Mouse (Mus musculus): ENCODE data around the gene Coro1c. TPM values are rescaled to one million over a fixed set of nuclear protein-coding genes. Genes with fewer than 3 reads are reported as not detected.

Gene Coro1c
- total and polyA plus RNA-seq, 2 experiments from 2014 or later = 165 to 311 TPM

GRCm38 (mm10) chr5:113797149-113797882 lies 111.2 kb downstream of the Coro1c start:
- no peak overlapping the region for H3K4me2 ChIP-seq (ENCODE audit: low read depth, low read length, poor library complexity, severe bottlenecking)
- WGBS = 14% methylated on average over 19 of the region's 19 CpGs

GRCm38 (mm10) chr5:113796401-113797148 lies 112.0 kb downstream of the Coro1c start:
- H3K4me1 ChIP-seq (ENCODE audit: insufficient read depth, low read length) = no peaks in the 10 kb centered on the region
- no peak overlapping the region for H3K27ac ChIP-seq (ENCODE audit: low read depth, low read length)

More at GRCm38 (mm10) chr5:113797149-113797882, 111.2 kb downstream of the Coro1c start:
- no peaks in the 10 kb centered on the region for H3K27me3 ChIP-seq (ENCODE audit: insufficient read depth, low read length)
- H3K4me1 ChIP-seq (ENCODE audit: insufficient read depth, low read length) = no peaks in the 10 kb centered on the region
- no peaks in the 10 kb centered on the region for H3K36me3 ChIP-seq (ENCODE audit: insufficient read depth, low read length)
- H3K4me3 ChIP-seq (ENCODE audit: low read depth, low read length) = no peak overlapping the region
- no peak for TF ChIP-seq CTCF (IDR thresholded peaks at IDR 0.05)
- H3K9ac ChIP-seq (replicated peaks; ENCODE audit: low read length, poor library complexity, severe bottlenecking) = no peak overlapping the region
- no peak for DNase-seq (ENCODE audit: low spot score)
- no peaks in the 10 kb centered on the region for H3K9me3 ChIP-seq (ENCODE audit: low read length)
- no peak overlapping the region for H3K27ac ChIP-seq (ENCODE audit: low read depth, low read length)
- 0 out of 2 replicates have a peak, but pooled peaks have one; percentile 10 for ATAC-seq (ENCODE audit: low FRiP score)

More at GRCm38 (mm10) chr5:113796401-113797148, 112.0 kb downstream of the Coro1c start:
- WGBS = 10% methylated on average over 12 of the region's 13 CpGs
- DNase-seq (ENCODE audit: low spot score) (no peak), ATAC-seq (ENCODE audit: low FRiP score) (no peak)
- H3K9me3 ChIP-seq (ENCODE audit: low read length) = no peaks in the 10 kb centered on the region
- no peak overlapping the region for H3K4me2 ChIP-seq (ENCODE audit: low read depth, low read length, poor library complexity, severe bottlenecking)
- no peak overlapping the region for H3K4me3 ChIP-seq (ENCODE audit: low read depth, low read length)
- no peak overlapping the region for H3K9ac ChIP-seq (replicated peaks; ENCODE audit: low read length, poor library complexity, severe bottlenecking)
- H3K36me3 ChIP-seq (ENCODE audit: insufficient read depth, low read length) = no peaks in the 10 kb centered on the region
- no peaks in the 10 kb centered on the region for H3K27me3 ChIP-seq (ENCODE audit: insufficient read depth, low read length)
- no peak for TF ChIP-seq CTCF (IDR thresholded peaks at IDR 0.05)

Other genes with a start within 250 kb of the Coro1c start
- not detected in 2 replicates for gene 1700069L16Rik, start 184.0 kb downstream of the Coro1c start, total RNA-seq (2014; rRNA removed)
- not detected in 2 replicates for gene 1700069L16Rik, start 184.0 kb downstream of the Coro1c start, polyA plus RNA-seq (2015; fragmentation: Nextera tagmentation; extraction: Ambion mirVana)
- gene Ficd, start 173.0 kb downstream of the Coro1c start, total RNA-seq (2014; rRNA removed) = 11.5 and 15.4 TPM in 2 replicates
- gene Ficd, start 173.0 kb downstream of the Coro1c start, polyA plus RNA-seq (2015; fragmentation: Nextera tagmentation; extraction: Ambion mirVana) = 8.7 and 9.0 TPM in 2 replicates
- 44.7 and 51.1 TPM in 2 replicates for gene Sart3, start 136.2 kb downstream of the Coro1c start, total RNA-seq (2014; rRNA removed)
- 24.8 and 26.5 TPM in 2 replicates for gene Sart3, start 136.2 kb downstream of the Coro1c start, polyA plus RNA-seq (2015; fragmentation: Nextera tagmentation; extraction: Ambion mirVana)
- gene Iscu, start 136.0 kb downstream of the Coro1c start, total RNA-seq (2014; rRNA removed) = 65.3 and 65.8 TPM in 2 replicates
- gene Iscu, start 136.0 kb downstream of the Coro1c start, polyA plus RNA-seq (2015; fragmentation: Nextera tagmentation; extraction: Ambion mirVana) = 96.9 and 102 TPM in 2 replicates
- gene Tmem119, start 108.2 kb downstream of the Coro1c start, total RNA-seq (2014; rRNA removed) = 9.5 and 10.1 TPM in 2 replicates
- 5.9 and 6.3 TPM in 2 replicates for gene Tmem119, start 108.2 kb downstream of the Coro1c start, polyA plus RNA-seq (2015; fragmentation: Nextera tagmentation; extraction: Ambion mirVana)
- 0.52 and 3.1 TPM in 2 replicates for gene Selplg, start 76.1 kb downstream of the Coro1c start, total RNA-seq (2014; rRNA removed)
- gene Selplg, start 76.1 kb downstream of the Coro1c start, polyA plus RNA-seq (2015; fragmentation: Nextera tagmentation; extraction: Ambion mirVana) = 1.9 and 2.3 TPM in 2 replicates
- gene Ssh1, start 85.1 kb upstream of the Coro1c start, total RNA-seq (2014; rRNA removed) = 14.0 and 14.3 TPM in 2 replicates
- 9.8 and 12.4 TPM in 2 replicates for gene Ssh1, start 85.1 kb upstream of the Coro1c start, polyA plus RNA-seq (2015; fragmentation: Nextera tagmentation; extraction: Ambion mirVana)
- gene Dao, start 94.9 kb upstream of the Coro1c start, total RNA-seq (2014; rRNA removed) = not detected in 2 replicates
- gene Dao, start 94.9 kb upstream of the Coro1c start, polyA plus RNA-seq (2015; fragmentation: Nextera tagmentation; extraction: Ambion mirVana) = 0.09 TPM in 1 of 2 replicates, not detected in the other
- gene Usp30, start 156.7 kb upstream of the Coro1c start, total RNA-seq (2014; rRNA removed) = 45.3 and 56.3 TPM in 2 replicates
- gene Usp30, start 156.7 kb upstream of the Coro1c start, polyA plus RNA-seq (2015; fragmentation: Nextera tagmentation; extraction: Ambion mirVana) = 19.3 and 20.6 TPM in 2 replicates
- 175 and 176 TPM in 2 replicates for gene Svop, start 182.8 kb upstream of the Coro1c start, total RNA-seq (2014; rRNA removed)
- 105 and 109 TPM in 2 replicates for gene Svop, start 182.8 kb upstream of the Coro1c start, polyA plus RNA-seq (2015; fragmentation: Nextera tagmentation; extraction: Ambion mirVana)
- gene Alkbh2, start 219.5 kb upstream of the Coro1c start, total RNA-seq (2014; rRNA removed) = 6.3 and 6.4 TPM in 2 replicates
- 6.1 and 7.4 TPM in 2 replicates for gene Alkbh2, start 219.5 kb upstream of the Coro1c start, polyA plus RNA-seq (2015; fragmentation: Nextera tagmentation; extraction: Ambion mirVana)
- gene Ung, start 221.6 kb upstream of the Coro1c start, total RNA-seq (2014; rRNA removed) = 7.9 and 9.4 TPM in 2 replicates
- gene Ung, start 221.6 kb upstream of the Coro1c start, polyA plus RNA-seq (2015; fragmentation: Nextera tagmentation; extraction: Ambion mirVana) = 6.7 and 8.0 TPM in 2 replicates
- 2.0 and 2.7 TPM in 2 replicates for gene Acacb, start 237.8 kb upstream of the Coro1c start, total RNA-seq (2014; rRNA removed)
- 5.6 and 6.5 TPM in 2 replicates for gene Acacb, start 237.8 kb upstream of the Coro1c start, polyA plus RNA-seq (2015; fragmentation: Nextera tagmentation; extraction: Ambion mirVana)

Measured in midbrain, postnatal 0 days (tissue).